Mouse (Mus musculus): Measurements from ENCODE around the gene Klk12. TPM values are rescaled to one million over a fixed set of nuclear protein-coding genes. Genes with fewer than 3 reads are reported as not detected.

Klk12 gene
- polyA plus RNA-seq, 1 experiment from 2014 or later: not detected

Other genes starting within 250 kb of the Klk12 start
- 1.1 TPM in 2 replicates for gene Cd33, start 224.5 kb upstream of the Klk12 start, polyA plus RNA-seq (2014; fragmentation: Nextera tagmentation; extraction: Ambion mirVana)
- gene Zfp658, start 206.6 kb upstream of the Klk12 start, polyA plus RNA-seq (2014; fragmentation: Nextera tagmentation; extraction: Ambion mirVana): 1.3 TPM in 2 replicates
- gene Zfp719, start 189.3 kb upstream of the Klk12 start, polyA plus RNA-seq (2014; fragmentation: Nextera tagmentation; extraction: Ambion mirVana): 7.8 and 7.9 TPM in 2 replicates
- not detected in 2 replicates for gene Zfp819, start 161.7 kb upstream of the Klk12 start, polyA plus RNA-seq (2014; fragmentation: Nextera tagmentation; extraction: Ambion mirVana)
- gene Ceacam18, start 134.2 kb upstream of the Klk12 start, polyA plus RNA-seq (2014; fragmentation: Nextera tagmentation; extraction: Ambion mirVana): not detected in 2 replicates
- 0.31 and 0.49 TPM in 2 replicates for gene Siglece, start 108.7 kb upstream of the Klk12 start, polyA plus RNA-seq (2014; fragmentation: Nextera tagmentation; extraction: Ambion mirVana)
- 3.4 and 4.9 TPM in 2 replicates for gene Ctu1, start 96.9 kb upstream of the Klk12 start, polyA plus RNA-seq (2014; fragmentation: Nextera tagmentation; extraction: Ambion mirVana)
- not detected in 2 replicates for gene Klk14, start 78.5 kb upstream of the Klk12 start, polyA plus RNA-seq (2014; fragmentation: Nextera tagmentation; extraction: Ambion mirVana)
- not detected in 2 replicates for gene Klk13, start 56.3 kb upstream of the Klk12 start, polyA plus RNA-seq (2014; fragmentation: Nextera tagmentation; extraction: Ambion mirVana)
- gene Klk11, start 5.7 kb downstream of the Klk12 start, polyA plus RNA-seq (2014; fragmentation: Nextera tagmentation; extraction: Ambion mirVana): not detected in 2 replicates
- gene Klk10, start 12.1 kb downstream of the Klk12 start, polyA plus RNA-seq (2014; fragmentation: Nextera tagmentation; extraction: Ambion mirVana): 0.19 and 0.34 TPM in 2 replicates
- not detected in 2 replicates for gene Klk9, start 23.0 kb downstream of the Klk12 start, polyA plus RNA-seq (2014; fragmentation: Nextera tagmentation; extraction: Ambion mirVana)
- 24.2 and 26.3 TPM in 2 replicates for gene Klk8, start 28.7 kb downstream of the Klk12 start, polyA plus RNA-seq (2014; fragmentation: Nextera tagmentation; extraction: Ambion mirVana)
- gene Klk7, start 42.4 kb downstream of the Klk12 start, polyA plus RNA-seq (2014; fragmentation: Nextera tagmentation; extraction: Ambion mirVana): 0.11 and 0.20 TPM in 2 replicates
- gene Klk6, start 55.6 kb downstream of the Klk12 start, polyA plus RNA-seq (2014; fragmentation: Nextera tagmentation; extraction: Ambion mirVana): not detected in 2 replicates
- not detected in 2 replicates for gene Klk5, start 73.1 kb downstream of the Klk12 start, polyA plus RNA-seq (2014; fragmentation: Nextera tagmentation; extraction: Ambion mirVana)
- gene Klk4, start 112.3 kb downstream of the Klk12 start, polyA plus RNA-seq (2014; fragmentation: Nextera tagmentation; extraction: Ambion mirVana): not detected in 2 replicates
- not detected in 2 replicates for gene Klk15, start 164.8 kb downstream of the Klk12 start, polyA plus RNA-seq (2014; fragmentation: Nextera tagmentation; extraction: Ambion mirVana)
- not detected in 2 replicates for gene Klk1b8, start 181.8 kb downstream of the Klk12 start, polyA plus RNA-seq (2014; fragmentation: Nextera tagmentation; extraction: Ambion mirVana)
- gene Klk1b1, start 197.9 kb downstream of the Klk12 start, polyA plus RNA-seq (2014; fragmentation: Nextera tagmentation; extraction: Ambion mirVana): not detected in 2 replicates
- not detected in 2 replicates for gene Klk1b9, start 207.2 kb downstream of the Klk12 start, polyA plus RNA-seq (2014; fragmentation: Nextera tagmentation; extraction: Ambion mirVana)
- gene Klk1b11, start 227.0 kb downstream of the Klk12 start, polyA plus RNA-seq (2014; fragmentation: Nextera tagmentation; extraction: Ambion mirVana): not detected in 2 replicates
- gene Klk1b26, start 243.3 kb downstream of the Klk12 start, polyA plus RNA-seq (2014; fragmentation: Nextera tagmentation; extraction: Ambion mirVana): not detected in 2 replicates

Measured in heart, embryonic 14.5 days (tissue).